Mouse (Mus musculus) hindbrain, postnatal 0 days (tissue): ENCODE data around the gene A630001G21Rik. TPM values are rescaled to one million over a fixed set of nuclear protein-coding genes. Genes with fewer than 3 reads are reported as not detected.

ENCODE experiments used
- ATAC-seq: fragments of 200-750 bp; cut with Nextera tagmentation; 2 replicates; pipeline ENCODE4 v1.8.0; 2017; ENCODE audit warnings: mild to moderate bottlenecking, moderate TSS enrichment, moderate library complexity
- DNase-seq: peaks from one replicate; pipeline ENCODE4 v3.0.0-alpha.2; 2015; ENCODE audit warnings: low spot score
- H3K27ac ChIP-seq: fragments of 300-500 bp; sonication (generic); 2 replicates; pipeline ENCODE4 v1.5.1; 2014; ENCODE audit warnings: mild to moderate bottlenecking
- H3K27me3 ChIP-seq: fragments of 300-500 bp; sonication (generic); 2 replicates; pipeline ENCODE4 v1.6.1; 2014; ENCODE audit warnings: low read length, mixed read lengths; ENCODE audit not compliant: insufficient read depth
- H3K36me3 ChIP-seq: fragments of 300-500 bp; sonication (generic); 2 replicates; pipeline ENCODE4 v1.6.1; 2014; ENCODE audit warnings: low read length, mixed read lengths; ENCODE audit not compliant: insufficient read depth
- H3K4me1 ChIP-seq: fragments of 300-500 bp; sonication (generic); 2 replicates; pipeline ENCODE4 v1.6.1; 2014; ENCODE audit warnings: antibody characterized with exemption, low read length, mixed read lengths; ENCODE audit not compliant: insufficient read depth
- H3K4me2 ChIP-seq: fragments of 300-500 bp; sonication (generic); 2 replicates; pipeline ENCODE4 v1.6.1; 2014; ENCODE audit warnings: low read depth, mild to moderate bottlenecking, low read length, moderate library complexity, mixed read lengths
- H3K4me3 ChIP-seq: fragments of 300-500 bp; sonication (generic); 2 replicates; pipeline ENCODE4 v1.5.1; 2014; ENCODE audit warnings: low read length
- H3K9ac ChIP-seq: fragments of 300-500 bp; sonication (generic); replicated peaks from 2 replicates; pipeline ENCODE4 v1.6.1; 2014; ENCODE audit warnings: mild to moderate bottlenecking, low read length, moderate library complexity, mixed read lengths
- H3K9me3 ChIP-seq: fragments of 300-500 bp; sonication (generic); 2 replicates; pipeline ENCODE4 v1.6.1; 2016; ENCODE audit warnings: low read length, mixed read lengths
- CTCF ChIP-seq: IDR thresholded peaks from 2 replicates; pipeline ENCODE4 v1.5.1; 2016; ENCODE audit warnings: antibody characterized with exemption, control low read depth, low read depth
- WGBS: fragments of 180-500 bp; shearing (Covaris S2); extraction: QIAGEN DNeasy Blood & Tissue Kit; methylation state at CpG from one replicate; pipeline ENCODE4 v1.1.7; 2014; 5-methylcytosine and 5-hydroxymethylcytosine counted together
- polyA plus RNA-seq: library from polyadenylated mRNA; unstranded; fragments of >200 nt; fragmentation: Nextera tagmentation; extraction: Ambion mirVana; gene quantifications from 2 replicates; pipeline ENCODE4 v1.2.1, GENCODE M21; 2015
- total RNA-seq: library from RNA; depleted of rRNA; stranded (reverse); fragments of >200 nt; gene quantifications from 2 replicates; pipeline ENCODE4 v1.2.3, GENCODE M21; 2014

A630001G21Rik gene
- total and polyA plus RNA-seq, 2 experiments from 2014 or later: 0.36 TPM; not detected in 1

DNA sequence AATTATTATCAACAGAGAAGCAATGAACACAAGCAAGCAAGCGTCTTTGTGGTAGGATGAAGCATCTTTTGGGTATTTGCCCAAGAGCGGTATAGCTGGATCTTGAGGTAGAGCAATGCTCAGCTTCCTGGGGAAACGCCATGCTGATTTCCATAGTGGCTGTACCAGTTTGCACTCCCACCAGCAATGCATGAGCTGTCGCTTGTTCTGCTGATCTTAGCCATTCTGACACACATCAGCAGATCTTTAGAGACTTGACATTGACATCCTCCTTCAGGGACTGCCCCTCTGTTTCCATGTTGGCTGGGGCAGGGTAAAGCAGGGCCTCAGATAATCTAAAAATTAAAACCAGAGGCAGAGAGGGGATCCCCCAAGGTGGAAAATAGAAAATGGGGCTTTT, 16.8 kb downstream of the A630001G21Rik start:
- H3K9ac ChIP-seq: no peak overlapping the region
- H3K4me2 ChIP-seq: no peak overlapping the region
- no peaks in the 10 kb centered on the region for H3K9me3 ChIP-seq
- H3K36me3 ChIP-seq: no peaks in the 10 kb centered on the region
- no peaks in the 10 kb centered on the region for H3K27me3 ChIP-seq
- H3K27ac ChIP-seq: no peak overlapping the region
- ATAC-seq: no peak
- no peak for TF ChIP-seq CTCF
- no peaks in the 10 kb centered on the region for H3K4me1 ChIP-seq
- WGBS: 86% methylated on average over 4 of the region's 4 CpGs
- no peak overlapping the region for H3K4me3 ChIP-seq
- DNase-seq: no peak

DNA sequence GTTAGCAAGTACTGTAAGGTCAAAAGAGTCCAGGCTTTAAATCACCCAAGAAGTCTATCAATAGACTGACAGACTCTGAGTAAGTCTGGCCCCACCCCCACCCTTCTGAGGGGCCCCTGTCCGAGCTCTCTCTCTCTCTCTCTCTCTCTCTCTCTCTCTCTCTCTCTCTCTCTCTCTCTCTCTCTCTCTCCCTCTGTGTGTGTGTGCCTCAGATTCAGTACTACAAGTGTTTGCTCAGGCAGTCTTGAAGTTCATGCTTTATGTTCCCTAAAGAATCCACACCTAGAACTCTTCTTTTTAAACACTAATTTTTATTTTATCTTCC, 19.5 kb downstream of the A630001G21Rik start:
- Histone ChIP-seq H3K9me3 (no peaks in the 10 kb centered on the region), H3K27ac (no peak overlapping the region), H3K9ac (no peak overlapping the region), H3K27me3 (no peaks in the 10 kb centered on the region), H3K4me1 (no peaks in the 10 kb centered on the region), H3K36me3 (no peaks in the 10 kb centered on the region), H3K4me2 (no peak overlapping the region), H3K4me3 (no peak overlapping the region)
- no peak for TF ChIP-seq CTCF
- DNase-seq (no peak), ATAC-seq (no peak)
- 25% methylated on average over 1 of the region's 1 CpGs for WGBS

GRCm38 (mm10) chr1:85758231-85758968, 20.0 kb downstream of the A630001G21Rik start:
- Histone ChIP-seq H3K27ac (no peak overlapping the region), H3K4me3 (no peak overlapping the region), H3K9ac (no peak overlapping the region), H3K4me2 (no peak overlapping the region), H3K36me3 (no peaks in the 10 kb centered on the region), H3K9me3 (no peaks in the 10 kb centered on the region), H3K27me3 (no peaks in the 10 kb centered on the region), H3K4me1 (no peaks in the 10 kb centered on the region)
- 35% methylated on average over 14 of the region's 14 CpGs for WGBS
- TF ChIP-seq CTCF: no peak
- DNase-seq (no peak), ATAC-seq (no peak)

GRCm38 (mm10) chr1:85757531-85758230, 20.8 kb downstream of the A630001G21Rik start:
- no peak for DNase-seq
- no peaks in the 10 kb centered on the region for H3K4me1 ChIP-seq
- TF ChIP-seq CTCF: no peak
- H3K27ac ChIP-seq: no peak overlapping the region
- H3K27me3 ChIP-seq: no peaks in the 10 kb centered on the region
- H3K9ac ChIP-seq: no peak overlapping the region
- H3K4me3 ChIP-seq: no peak overlapping the region
- H3K4me2 ChIP-seq: no peak overlapping the region
- WGBS: 87% methylated on average over 6 of the region's 6 CpGs
- no peak for ATAC-seq
- H3K36me3 ChIP-seq: no peaks in the 10 kb centered on the region
- no peaks in the 10 kb centered on the region for H3K9me3 ChIP-seq

- ATAC-seq (peak; percentile 11; the same call in 1 of the 2 replicates), DNase-seq (no peak)
- H3K27me3 ChIP-seq: no peaks in the 10 kb centered on the region
- H3K9me3 ChIP-seq: no peaks in the 10 kb centered on the region
- H3K36me3 ChIP-seq: no peaks in the 10 kb centered on the region
- H3K27ac ChIP-seq: no peak overlapping the region
- H3K9ac ChIP-seq: no peak overlapping the region
- 78% methylated on average over 11 of the region's 11 CpGs for WGBS
- no peak overlapping the region for H3K4me2 ChIP-seq
- TF ChIP-seq CTCF: no peak
- no peaks in the 10 kb centered on the region for H3K4me1 ChIP-seq
- no peak overlapping the region for H3K4me3 ChIP-seq
Measured at GRCm38 (mm10) chr1:85751932-85752680, 26.3 kb downstream of the A630001G21Rik start.

DNA sequence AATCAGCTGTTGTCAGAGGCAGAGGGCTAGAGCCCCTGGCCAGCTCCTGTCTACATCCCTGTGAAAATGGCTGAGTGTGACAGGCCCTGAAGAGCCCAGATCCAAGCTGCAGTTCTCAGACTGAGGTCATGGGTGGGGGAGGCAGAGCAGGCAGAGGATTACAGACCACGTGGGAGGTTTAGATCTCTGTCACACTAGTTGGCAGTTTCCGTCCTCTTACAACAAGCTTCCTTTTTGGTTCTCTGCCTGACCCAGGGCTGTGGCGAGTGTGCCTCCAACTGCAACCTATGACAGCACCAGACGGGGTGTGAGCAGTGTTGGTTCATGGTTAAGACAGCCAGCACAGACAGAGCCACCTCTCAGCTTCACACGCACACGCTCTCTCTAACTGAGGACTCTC, 26.9 kb downstream of the A630001G21Rik start:
- Histone ChIP-seq H3K9me3 (no peaks in the 10 kb centered on the region), H3K27ac (no peak overlapping the region), H3K4me2 (no peak overlapping the region), H3K36me3 (no peaks in the 10 kb centered on the region), H3K9ac (no peak overlapping the region), H3K27me3 (no peaks in the 10 kb centered on the region), H3K4me1 (no peaks in the 10 kb centered on the region), H3K4me3 (no peak overlapping the region)
- 52% methylated on average over 6 of the region's 6 CpGs for WGBS
- no peak for TF ChIP-seq CTCF
- DNase-seq (peak; percentile 9), ATAC-seq (peak; percentile 81)
